Mouse (Mus musculus) mouse embryonic stem cell (cell line): ENCODE results near the gene Cldn34c1.
"Not testable (repeated sequence)": the region's sequence is repeated elsewhere in the genome, so short reads cannot be mapped to it uniquely, and the experiment has no call there.

ENCODE experiments used
- in situ Hi-C, 2 experiments: fragments of 300-500 bp; cut with MboI; formaldehyde crosslinking; loops; 1 replicate in 1 of 2; 3 replicates in 1 of 2; pipeline ENCODE4 v1.14.3; 2019 to 2020; ENCODE audit warnings: low sequenced_read_pairs in 2 of 2, low pct_unique_long_range_greater_than_20kb in 1 of 2, mixed read lengths in 1 of 2; ENCODE audit not compliant: unreplicated experiment in 1 of 2

The Cldn34c1 gene

DNA sequence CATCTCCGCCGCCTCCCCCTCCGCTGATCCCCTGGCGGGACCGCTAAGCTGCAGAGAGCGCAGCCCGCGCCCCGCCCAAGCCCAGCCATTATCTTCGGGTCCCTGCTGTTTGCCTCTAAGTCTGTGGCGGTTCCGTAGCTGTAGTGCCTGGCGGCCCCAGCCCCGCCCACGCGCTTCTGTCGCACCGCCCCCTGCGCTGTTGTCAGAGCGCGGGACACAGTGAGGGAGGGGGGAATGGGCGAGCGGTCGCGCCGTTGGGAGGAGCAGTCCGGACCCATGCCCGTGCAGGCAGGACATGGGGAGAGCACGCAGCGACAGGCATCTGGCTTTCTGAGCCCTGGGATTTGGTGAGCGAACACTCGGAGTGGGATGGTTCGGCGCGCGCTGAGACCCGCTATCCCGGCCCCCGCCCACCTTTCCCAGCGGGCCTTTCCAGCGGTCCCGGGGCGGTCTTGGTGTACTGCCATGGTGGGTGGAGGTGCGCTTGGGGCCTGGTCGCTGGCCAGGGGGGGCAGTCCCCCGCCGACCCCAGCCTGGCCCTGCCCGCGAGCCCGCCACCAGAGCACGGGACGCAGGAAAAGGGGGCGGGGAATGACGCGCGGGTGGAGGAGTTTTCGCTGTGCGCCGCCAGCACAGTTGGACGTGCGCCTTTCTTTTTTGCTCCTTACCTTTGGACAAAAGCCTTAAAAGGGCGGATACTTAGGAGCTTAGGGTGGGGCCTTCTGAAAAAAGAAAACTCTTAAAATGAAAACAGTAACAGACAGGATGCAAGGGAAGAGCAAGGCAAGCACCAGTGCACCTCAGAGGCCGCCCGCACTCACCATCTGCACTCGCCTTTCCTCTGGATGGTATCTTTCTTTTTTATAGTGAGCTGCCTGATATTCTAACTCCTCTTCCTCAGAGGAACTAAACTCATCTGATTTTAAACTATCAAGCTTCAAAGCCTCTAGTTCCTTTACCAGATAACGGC is at the start of gene Cldn34c1:
Gene Cldn34c1, plus strand, starts transcription at position 205 of the 970 bp plus-strand sequence.
- in situ Hi-C loops = no loop called here

DNA sequence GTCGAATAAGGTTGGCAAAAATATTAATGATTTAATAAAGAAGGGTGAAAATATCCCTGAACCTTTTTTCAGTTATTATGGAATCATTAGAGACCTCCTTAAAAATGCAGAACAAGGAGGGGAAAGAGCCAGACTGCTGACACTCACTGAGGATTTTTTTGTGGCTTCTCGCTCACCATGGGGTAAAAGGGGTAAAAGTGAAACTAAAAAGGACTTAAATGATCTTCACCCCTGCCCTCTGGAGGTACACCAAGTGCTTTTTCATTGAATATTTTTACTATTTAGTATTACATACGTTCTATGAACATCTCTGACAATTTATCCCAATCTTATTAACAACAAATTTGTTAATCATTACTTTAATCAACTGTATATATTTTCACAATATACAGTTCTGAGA is 15.9 kb upstream of the Cldn34c1 start:
- in situ Hi-C loops = no loop called here

DNA sequence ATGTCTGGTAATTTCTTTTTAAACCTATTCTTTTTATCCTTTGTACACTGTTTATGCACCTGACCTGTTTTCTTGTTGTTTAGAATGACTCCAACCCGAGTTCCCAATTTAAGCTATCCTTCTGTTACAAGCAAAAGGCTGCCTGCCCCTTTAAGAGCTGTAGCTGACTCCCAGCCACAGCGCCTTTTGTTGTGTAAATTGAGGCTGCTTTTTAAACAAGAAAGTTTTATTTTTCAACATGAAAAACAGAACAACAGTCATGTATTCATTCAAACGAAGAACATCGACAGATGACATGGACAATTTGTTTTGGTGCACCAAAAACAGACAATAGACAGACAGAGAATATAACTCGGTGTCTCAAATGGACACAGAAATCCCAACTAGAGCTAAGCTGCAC is 489 bp upstream of the Cldn34c1 start:
- in situ Hi-C loops = not testable (repeated sequence)

DNA sequence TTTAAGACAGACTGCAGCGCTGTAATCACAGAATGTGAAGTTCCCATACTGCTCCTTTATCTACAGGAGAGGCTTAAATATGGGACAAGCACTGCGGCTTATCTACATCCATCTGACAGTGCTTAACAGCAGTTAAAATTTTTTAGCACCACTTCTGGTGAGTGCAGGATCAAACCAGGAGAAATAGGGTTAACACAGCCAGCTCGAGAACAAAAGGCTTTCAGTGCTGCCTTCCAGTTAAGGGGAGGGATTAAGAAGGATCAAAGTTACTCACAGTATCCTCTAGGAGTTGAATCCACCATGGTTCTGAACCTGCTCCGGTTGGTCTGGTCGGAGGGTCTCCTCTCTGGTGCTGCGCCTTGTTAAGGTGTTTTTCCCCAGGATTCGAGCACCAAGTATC is 1.4 kb downstream of the Cldn34c1 start:
- in situ Hi-C loops = not testable (repeated sequence)

DNA sequence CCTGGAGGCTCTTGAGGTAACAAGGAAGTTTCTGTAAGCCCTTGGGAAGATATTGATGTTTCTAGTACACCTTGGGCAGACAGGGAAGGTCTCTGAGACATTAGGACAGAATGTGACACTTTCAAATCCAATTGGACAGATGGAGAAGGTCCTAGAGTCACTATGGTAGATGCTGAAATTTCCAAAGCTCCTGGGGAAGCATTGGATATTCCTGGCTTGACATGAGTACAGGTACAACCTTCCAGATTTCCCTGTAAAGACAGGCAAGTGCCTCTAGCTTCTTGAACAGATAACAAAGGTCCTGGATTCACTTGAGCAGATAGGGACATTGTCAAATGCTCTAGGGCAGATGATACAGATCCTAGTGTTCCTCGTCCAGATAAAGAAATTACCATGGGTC is 119.1 kb downstream of the Cldn34c1 start, which contains the start of gene Srsx:
Gene Srsx, minus strand, starts transcription at position 101 of the 400 bp plus-strand sequence.
- in situ Hi-C loops = not testable (repeated sequence)
